Mouse (Mus musculus) hindbrain, embryonic 14.5 days (tissue): ENCODE measurements at regions not wholly inside any gene's neighbourhood (a gene's known extent, or its start where the extent isn't known, plus 50 kb on each side); places are given as distances from the start of the nearest gene placed in this dataset.
A peak's percentile ranks its signal among the peaks of the same experiment; 100 is the strongest.

Experiments used
- ATAC-seq: fragments of 200-750 bp; cut with Nextera tagmentation; 2 replicates; pipeline ENCODE4 v1.8.0; 2017; ENCODE audit warnings: moderate number of reproducible peaks, mild to moderate bottlenecking, moderate TSS enrichment, moderate library complexity; ENCODE audit not compliant: low FRiP score
- DNase-seq: peaks from one replicate; pipeline ENCODE4 v3.0.0-alpha.2; 2015; ENCODE audit warnings: low spot score
- H3K27ac ChIP-seq: fragments of 300-500 bp; sonication (generic); 2 replicates; pipeline ENCODE4 v1.5.1; 2014; ENCODE audit warnings: mild to moderate bottlenecking, moderate library complexity
- H3K27me3 ChIP-seq: fragments of 300-500 bp; sonication (generic); 2 replicates; pipeline ENCODE4 v1.6.1; 2014; ENCODE audit warnings: mild to moderate bottlenecking, low read length, mixed read lengths; ENCODE audit not compliant: control insufficient read depth, insufficient read depth
- H3K36me3 ChIP-seq: fragments of 300-500 bp; sonication (generic); replicated peaks from 2 replicates; pipeline ENCODE4 v1.6.1; 2014; ENCODE audit not compliant: control insufficient read depth, insufficient read depth
- H3K4me1 ChIP-seq: fragments of 300-500 bp; sonication (generic); replicated peaks from 2 replicates; pipeline ENCODE4 v1.6.1; 2014; ENCODE audit warnings: antibody characterized with exemption, low read length, mixed read lengths; ENCODE audit not compliant: control insufficient read depth, insufficient read depth
- H3K4me2 ChIP-seq: fragments of 300-500 bp; sonication (generic); replicated peaks from 2 replicates; pipeline ENCODE4 v1.6.1; 2014; ENCODE audit warnings: mild to moderate bottlenecking, moderate library complexity
- H3K4me3 ChIP-seq: fragments of 300-500 bp; sonication (generic); replicated peaks from 2 replicates; pipeline ENCODE4 v1.5.1; 2014; ENCODE audit warnings: mild to moderate bottlenecking, low read length
- H3K9ac ChIP-seq: fragments of 300-500 bp; sonication (generic); 2 replicates; pipeline ENCODE4 v1.6.1; 2014
- H3K9me3 ChIP-seq: fragments of 300-500 bp; sonication (generic); 2 replicates; pipeline ENCODE4 v1.6.1; 2016; ENCODE audit warnings: low read length; ENCODE audit not compliant: control insufficient read depth
- WGBS: fragments of 180-500 bp; shearing (Covaris S2); extraction: QIAGEN DNeasy Blood & Tissue Kit; methylation state at CpG from one replicate; pipeline ENCODE4 v1.1.7; 2014; 5-methylcytosine and 5-hydroxymethylcytosine counted together

DNA sequence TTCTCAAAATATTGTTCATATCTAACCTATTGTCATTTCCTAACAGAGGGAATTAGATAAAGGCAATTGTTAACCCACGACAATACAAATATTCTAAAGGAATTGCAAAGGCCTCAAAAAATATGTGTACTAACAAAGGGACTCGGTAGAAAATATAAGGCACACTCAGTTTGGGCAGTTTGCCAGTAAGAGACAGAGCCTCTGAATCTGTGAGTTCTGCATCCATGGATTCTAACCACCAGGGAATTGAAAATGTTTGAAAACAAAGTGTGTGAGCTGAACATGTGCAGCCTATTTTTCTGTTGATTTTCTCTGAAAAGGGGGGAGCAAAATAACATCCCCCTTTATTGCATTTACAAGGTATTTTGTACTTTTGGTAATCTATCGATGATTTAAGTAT lies 1035.4 kb downstream of the Robo1 start:
- H3K36me3 ChIP-seq: no peaks in the 10 kb centered on the region
- H3K27ac ChIP-seq: no peak overlapping the region
- no peak overlapping the region for H3K9ac ChIP-seq
- H3K4me1 ChIP-seq: no peaks in the 10 kb centered on the region
- DNase-seq (peak; percentile 28), ATAC-seq (no peak)
- 73% methylated on average over 3 of the region's 3 CpGs for WGBS
- no peak overlapping the region for H3K4me3 ChIP-seq
- H3K4me2 ChIP-seq: no peak overlapping the region
- no peaks in the 10 kb centered on the region for H3K9me3 ChIP-seq
- H3K27me3 ChIP-seq: no peaks in the 10 kb centered on the region

DNA sequence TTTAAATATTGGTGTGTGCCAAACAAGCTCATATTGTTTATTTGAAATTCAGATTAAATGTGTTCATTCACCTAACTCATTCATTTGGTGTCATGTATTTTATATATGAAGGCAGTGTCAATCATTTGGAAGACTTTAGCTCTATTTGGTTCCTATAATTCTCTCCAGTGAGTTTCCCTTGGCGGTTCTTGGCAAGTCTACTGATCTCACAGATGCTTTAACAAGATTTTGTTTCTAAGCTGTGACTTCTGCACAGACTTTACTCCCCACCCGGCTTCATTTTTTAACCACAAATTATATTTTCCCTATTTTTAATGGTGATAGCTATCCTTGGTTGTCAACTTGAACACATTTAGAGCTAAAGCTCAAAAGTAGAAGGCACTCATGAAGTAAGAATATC lies 1009.5 kb downstream of the Robo1 start:
- Histone ChIP-seq H3K4me3 (no peak overlapping the region), H3K9me3 (no peaks in the 10 kb centered on the region), H3K36me3 (no peaks in the 10 kb centered on the region), H3K27ac (no peak overlapping the region), H3K9ac (no peak overlapping the region), H3K4me1 (no peaks in the 10 kb centered on the region), H3K4me2 (no peak overlapping the region), H3K27me3 (no peaks in the 10 kb centered on the region)
- DNase-seq: no peak
- 88% methylated on average over 2 of the region's 2 CpGs for WGBS
- ATAC-seq: no peak

DNA sequence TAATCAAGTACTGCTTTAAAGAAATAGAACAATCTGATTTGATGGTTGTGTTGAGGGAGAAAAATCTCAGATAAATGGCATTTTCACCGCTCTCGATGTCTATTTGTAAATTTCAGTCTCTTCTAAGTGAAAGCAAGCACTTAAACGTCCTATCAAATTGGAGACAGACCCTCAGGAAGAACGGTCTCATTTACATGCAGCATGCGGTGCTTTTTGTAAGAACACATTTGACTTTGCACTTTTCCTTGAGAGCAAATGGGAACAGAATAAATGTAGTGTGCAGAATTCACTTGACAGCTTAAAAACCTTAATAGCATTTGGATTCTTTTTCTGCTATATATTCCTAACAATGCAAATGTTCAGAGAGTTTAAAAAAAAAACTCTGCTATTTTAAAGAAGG lies 1002.0 kb downstream of the Robo1 start:
- no peak overlapping the region for H3K9ac ChIP-seq
- DNase-seq (no peak), ATAC-seq (no peak)
- H3K4me1 ChIP-seq: no peaks in the 10 kb centered on the region
- H3K36me3 ChIP-seq: no peaks in the 10 kb centered on the region
- 56% methylated on average over 5 of the region's 5 CpGs for WGBS
- H3K4me3 ChIP-seq: no peak overlapping the region
- H3K27ac ChIP-seq: no peak overlapping the region
- no peak overlapping the region for H3K4me2 ChIP-seq
- no peaks in the 10 kb centered on the region for H3K9me3 ChIP-seq
- no peaks in the 10 kb centered on the region for H3K27me3 ChIP-seq

DNA sequence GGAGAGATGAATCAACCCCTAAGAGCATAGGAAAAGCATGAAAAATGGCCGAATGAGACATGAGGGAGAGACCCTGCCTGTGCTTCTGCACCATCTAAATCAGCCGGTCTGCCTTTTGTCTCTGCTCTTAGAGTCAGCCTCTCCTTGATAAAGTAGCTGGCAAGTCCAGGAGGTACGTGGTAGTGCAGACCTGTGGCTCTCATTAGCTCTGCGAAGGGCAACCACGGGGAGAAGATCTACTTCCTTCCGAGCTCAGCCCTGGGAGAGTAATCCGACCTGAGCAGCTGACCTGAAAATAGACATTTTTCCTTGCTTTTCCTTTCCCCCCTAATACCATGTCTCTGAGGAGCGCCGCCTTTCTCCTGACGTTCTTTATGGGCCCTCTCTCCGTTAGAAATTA lies 971.8 kb downstream of the Robo1 start:
- no peak for ATAC-seq
- H3K4me2 ChIP-seq: no peak overlapping the region; the same call in 1 of the 2 replicates

DNA sequence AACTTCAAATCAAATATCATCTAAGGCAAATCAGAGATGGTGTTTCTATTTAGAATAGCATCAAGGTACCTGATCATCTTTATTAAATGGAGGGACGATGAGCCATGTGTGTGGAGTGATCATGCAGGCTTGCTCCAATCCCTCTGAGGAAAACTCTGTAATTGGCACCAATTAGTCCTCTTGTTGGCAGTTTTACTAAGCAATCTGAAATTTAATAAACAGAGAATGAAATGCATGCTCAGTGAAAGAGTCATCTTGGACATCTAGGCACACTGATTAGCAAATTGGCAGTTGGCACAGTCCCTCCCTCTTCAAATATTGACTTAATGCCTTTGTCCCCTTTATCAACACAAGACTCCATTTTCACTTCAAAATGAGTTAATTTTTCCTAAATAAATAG lies 951.6 kb downstream of the Robo1 start:
- H3K9ac ChIP-seq: no peak overlapping the region
- 43% methylated on average over 1 of the region's 1 CpGs for WGBS
- H3K4me1 ChIP-seq: no peaks in the 10 kb centered on the region
- 0 out of 2 replicates have a peak, but pooled peaks cover 4% of the 10 kb centered on the region for H3K9me3 ChIP-seq
- H3K27ac ChIP-seq: no peak overlapping the region
- no peaks in the 10 kb centered on the region for H3K27me3 ChIP-seq
- peak; percentile 41 for DNase-seq
- H3K4me3 ChIP-seq: no peak overlapping the region
- no peaks in the 10 kb centered on the region for H3K36me3 ChIP-seq
- H3K4me2 ChIP-seq: no peak overlapping the region
- ATAC-seq: peak; percentile 24; the same call in 1 of the 2 replicates

More for the DNA sequence above, 971.8 kb downstream of the Robo1 start:
- Histone ChIP-seq H3K4me1 (no peaks in the 10 kb centered on the region), H3K36me3 (no peaks in the 10 kb centered on the region), H3K4me3 (no peak overlapping the region), H3K9ac (no peak overlapping the region), H3K27me3 (no peaks in the 10 kb centered on the region), H3K9me3 (no peaks in the 10 kb centered on the region), H3K27ac (no peak overlapping the region)
- whole genome bisulfite sequencing: 59% methylated on average over 11 of the region's 11 CpGs
- DNase-seq: no peak

DNA sequence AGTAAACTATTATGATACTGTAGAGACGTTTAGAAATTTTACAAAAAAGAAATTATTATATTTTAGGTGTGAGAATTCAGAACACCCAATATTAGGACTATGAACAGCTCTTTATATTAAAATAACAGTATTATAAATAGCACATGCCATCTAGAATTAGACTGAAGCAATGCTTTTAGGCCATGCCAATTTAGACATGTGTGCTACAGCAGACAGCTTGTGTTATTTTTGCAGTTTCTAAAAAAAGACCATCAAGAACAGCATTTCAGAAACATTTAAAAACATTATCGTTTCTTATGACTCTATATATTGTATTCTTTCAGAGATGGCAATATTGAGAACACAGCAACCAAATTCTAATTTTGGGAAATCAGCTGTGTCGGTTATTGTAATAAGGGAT lies 951.2 kb downstream of the Robo1 start:
- WGBS: 75% methylated on average over 3 of the region's 3 CpGs
- no peak overlapping the region for H3K9ac ChIP-seq

DNA sequence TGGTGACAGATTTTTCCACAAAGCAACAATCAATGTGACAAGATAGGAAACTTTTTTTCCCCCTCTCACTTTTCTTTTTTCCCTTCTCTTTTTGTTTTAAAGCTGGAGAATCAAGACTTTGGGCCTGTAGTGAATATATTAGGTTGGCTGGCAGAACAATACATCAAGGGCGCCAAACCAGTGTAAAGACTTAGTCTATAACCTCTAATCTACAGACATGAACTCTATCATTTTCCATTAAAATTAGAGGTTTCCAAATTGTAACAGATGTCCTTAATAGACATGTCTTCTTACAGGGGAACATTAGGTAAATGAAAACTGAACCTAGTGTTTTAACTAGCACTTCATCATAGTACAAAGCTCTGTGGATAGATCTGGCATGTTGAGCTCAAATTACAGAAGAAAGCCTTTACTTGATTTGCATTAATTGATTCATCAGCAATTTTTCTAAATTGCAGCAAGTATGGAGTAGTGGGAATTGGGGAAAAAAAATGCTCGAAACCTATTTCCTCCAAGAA lies 937.0 kb downstream of the Robo1 start:
- Histone ChIP-seq H3K27ac (no peak overlapping the region), H3K36me3 (no peaks in the 10 kb centered on the region), H3K4me3 (no peak overlapping the region), H3K9me3 (no peaks in the 10 kb centered on the region), H3K27me3 (no peaks in the 10 kb centered on the region), H3K9ac (no peak overlapping the region), H3K4me2 (no peak overlapping the region), H3K4me1 (no peaks in the 10 kb centered on the region)
- whole genome bisulfite sequencing: 79% methylated on average over 2 of the region's 2 CpGs
- DNase-seq (no peak), ATAC-seq (no peak)

More for the DNA sequence above, 951.2 kb downstream of the Robo1 start:
- no peaks in the 10 kb centered on the region for H3K36me3 ChIP-seq
- 0 out of 2 replicates have a peak, but pooled peaks cover 4% of the 10 kb centered on the region for H3K9me3 ChIP-seq
- DNase-seq (no peak), ATAC-seq (no peak)
- no peak overlapping the region for H3K27ac ChIP-seq
- H3K4me2 ChIP-seq: no peak overlapping the region
- H3K4me1 ChIP-seq: no peaks in the 10 kb centered on the region
- H3K27me3 ChIP-seq: no peaks in the 10 kb centered on the region
- H3K4me3 ChIP-seq: no peak overlapping the region

DNA sequence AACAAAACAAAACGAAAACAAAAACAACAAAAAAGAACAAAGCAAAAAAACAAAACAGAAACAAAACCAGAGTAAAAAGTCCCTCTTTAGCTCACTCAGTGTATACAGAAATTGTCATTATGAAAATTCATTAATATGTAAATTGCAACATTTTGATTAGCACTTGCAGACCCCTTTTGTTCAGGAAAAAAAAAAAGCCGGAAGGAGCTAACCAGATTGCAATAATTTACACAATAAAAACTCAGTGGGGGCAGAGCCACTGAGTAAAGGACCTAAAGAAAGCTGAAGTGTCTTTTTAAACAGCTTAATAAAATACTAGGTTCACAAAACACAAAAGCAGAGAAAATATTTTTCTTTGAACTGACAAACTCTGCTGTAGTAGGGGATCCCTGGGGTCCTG lies 922.5 kb downstream of the Robo1 start:
- ATAC-seq (no peak), DNase-seq (no peak)
- Histone ChIP-seq H3K4me1 (no peaks in the 10 kb centered on the region), H3K36me3 (no peaks in the 10 kb centered on the region), H3K27me3 (no peaks in the 10 kb centered on the region), H3K4me3 (no peak overlapping the region), H3K9ac (no peak overlapping the region), H3K27ac (no peak overlapping the region), H3K9me3 (no peaks in the 10 kb centered on the region), H3K4me2 (no peak overlapping the region)
- 37% methylated on average over 2 of the region's 2 CpGs for WGBS

DNA sequence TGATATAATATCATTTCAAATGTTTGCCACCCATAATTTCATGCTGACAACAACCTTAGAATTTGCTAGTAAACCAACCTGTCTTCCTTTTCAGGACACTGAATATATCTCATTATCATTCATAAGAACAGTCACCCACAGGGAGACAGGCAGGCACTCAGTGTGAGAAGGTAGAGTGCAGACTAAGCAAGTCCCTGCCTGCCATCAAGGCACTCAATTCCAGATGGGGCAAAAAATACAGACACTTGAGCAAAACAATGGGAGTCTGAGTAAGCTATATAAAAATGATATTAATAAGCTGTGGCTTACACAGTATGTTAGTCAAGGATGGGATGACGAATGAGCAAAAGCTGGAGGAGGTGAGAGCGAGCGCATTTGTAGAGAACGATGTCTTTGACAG lies 909.4 kb downstream of the Robo1 start:
- no peaks in the 10 kb centered on the region for H3K27me3 ChIP-seq
- H3K4me2 ChIP-seq: no peak overlapping the region
- no peak overlapping the region for H3K9ac ChIP-seq
- H3K36me3 ChIP-seq: no peaks in the 10 kb centered on the region
- 62% methylated on average over 4 of the region's 4 CpGs for WGBS
- DNase-seq (no peak), ATAC-seq (no peak)
- no peak overlapping the region for H3K4me3 ChIP-seq
- H3K4me1 ChIP-seq: no peaks in the 10 kb centered on the region
- H3K27ac ChIP-seq: 0 out of 2 replicates have a peak overlapping the region, but pooled peaks have one; percentile 16
- no peaks in the 10 kb centered on the region for H3K9me3 ChIP-seq

DNA sequence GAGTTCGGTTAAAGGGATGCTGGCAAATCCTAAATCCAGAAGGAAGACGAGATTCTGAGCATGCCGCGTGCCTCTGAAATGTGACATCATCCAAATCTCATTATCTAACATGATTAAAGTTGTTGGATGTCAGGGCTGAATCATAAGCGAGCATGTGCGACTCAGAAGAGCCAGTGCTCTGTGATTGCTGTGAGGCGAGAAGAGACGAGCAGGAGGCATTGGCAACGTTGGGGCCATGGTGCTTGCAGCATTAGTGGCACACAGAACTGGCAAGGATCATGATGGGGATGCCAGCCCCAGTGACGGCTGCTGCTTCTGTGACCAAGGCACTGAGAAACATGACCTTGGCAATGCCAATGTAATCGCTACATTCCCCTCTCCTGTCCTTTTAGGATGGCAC lies 895.4 kb downstream of the Robo1 start:
- DNase-seq: no peak
- no peak overlapping the region for H3K27ac ChIP-seq

More for the DNA sequence above, 895.4 kb downstream of the Robo1 start:
- Histone ChIP-seq H3K36me3 (no peaks in the 10 kb centered on the region), H3K4me3 (no peak overlapping the region), H3K9me3 (no peaks in the 10 kb centered on the region), H3K9ac (no peak overlapping the region), H3K4me1 (no peaks in the 10 kb centered on the region; the same call in 1 of the 2 replicates), H3K4me2 (no peak overlapping the region), H3K27me3 (no peaks in the 10 kb centered on the region)
- WGBS: 79% methylated on average over 11 of the region's 11 CpGs
- ATAC-seq: no peak
